Mouse (Mus musculus): Measurements from ENCODE around the gene Crocc2. TPM values are rescaled to one million over a fixed set of nuclear protein-coding genes. Genes with fewer than 3 reads are reported as not detected.

Crocc2 gene
- polyA plus RNA-seq, 1 experiment, result not detected

- no peak overlapping the region for H3K4me3 ChIP-seq (ENCODE audit: insufficient read depth, low read depth, low read length)
- H3K27ac ChIP-seq (ENCODE audit: insufficient read depth, low read depth, low read length), result no peak overlapping the region
- WGBS, result 75% methylated on average over 8 of the region's 8 CpGs
- TF ChIP-seq POLR2A (IDR thresholded peaks at IDR 0.05; ENCODE audit: insufficient read depth, low read depth, low read length), result no peak
- TF ChIP-seq CTCF (IDR thresholded peaks at IDR 0.05; ENCODE audit: insufficient read depth, low read depth, low read length), result no peak
- no peaks in the 10 kb centered on the region for H3K4me1 ChIP-seq (ENCODE audit: control insufficient read depth, insufficient read depth, low read length)
Observed at GRCm38 (mm10) chr1:93132676-93133075, 35.8 kb upstream of the Crocc2 start.

- Histone ChIP-seq H3K4me3 (ENCODE audit: insufficient read depth, low read depth, low read length) (no peak within 1 kb of the TSS), H3K27ac (ENCODE audit: insufficient read depth, low read depth, low read length) (no peak within 1 kb of the TSS), H3K4me1 (ENCODE audit: control insufficient read depth, insufficient read depth, low read length) (0 out of 2 replicates have a peak, but pooled peaks cover 7% of the 10 kb centered on the region)
- WGBS, result 92% methylated on average over 12 of the region's 12 CpGs
- no peak for TF ChIP-seq CTCF (IDR thresholded peaks at IDR 0.05; ENCODE audit: insufficient read depth, low read depth, low read length)
- TF ChIP-seq POLR2A (IDR thresholded peaks at IDR 0.05; ENCODE audit: insufficient read depth, low read depth, low read length), result no peak
Observed at GRCm38 (mm10) chr1:93135036-93135526, 33.4 kb upstream of the Crocc2 start, which contains the start of gene Agxt. Gene Agxt, plus strand, starts transcription at chr1:93135240.

DNA sequence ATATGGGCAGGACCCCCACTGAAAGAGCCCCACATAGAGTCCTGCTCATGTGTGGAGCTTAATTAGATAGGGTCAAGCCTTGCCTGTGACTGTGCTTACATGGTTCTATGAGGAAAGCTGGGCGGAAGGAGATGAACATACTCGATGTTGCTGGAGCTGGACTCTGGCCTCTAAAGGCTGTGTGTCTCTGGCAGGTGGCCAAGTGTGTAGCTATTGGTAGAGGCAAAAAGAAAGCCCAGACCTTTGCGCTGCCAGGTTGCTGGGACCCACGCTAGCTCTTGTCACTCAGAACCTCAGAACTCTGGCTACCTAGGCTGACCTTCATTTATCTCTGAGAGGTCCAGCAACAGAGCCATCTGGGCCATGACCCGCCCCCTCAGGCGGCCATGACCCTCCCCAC lies 30.0 kb upstream of the Crocc2 start:
- 70% methylated on average over 6 of the region's 6 CpGs for WGBS
- TF ChIP-seq CTCF (IDR thresholded peaks at IDR 0.05; ENCODE audit: insufficient read depth, low read depth, low read length) (no peak), POLR2A (IDR thresholded peaks at IDR 0.05; ENCODE audit: insufficient read depth, low read depth, low read length) (no peak)

GRCm38 (mm10) chr1:93139713-93140112 lies 28.8 kb upstream of the Crocc2 start:
- Histone ChIP-seq H3K27ac (ENCODE audit: insufficient read depth, low read depth, low read length) (no peak overlapping the region), H3K4me1 (ENCODE audit: control insufficient read depth, insufficient read depth, low read length) (0 out of 2 replicates have a peak, but pooled peaks cover 7% of the 10 kb centered on the region), H3K4me3 (ENCODE audit: insufficient read depth, low read depth, low read length) (no peak overlapping the region)
- WGBS, result 66% methylated on average over 7 of the region's 7 CpGs
- TF ChIP-seq CTCF (IDR thresholded peaks at IDR 0.05; ENCODE audit: insufficient read depth, low read depth, low read length), result no peak
- no peak for TF ChIP-seq POLR2A (IDR thresholded peaks at IDR 0.05; ENCODE audit: insufficient read depth, low read depth, low read length)

More for the DNA sequence above, 30.0 kb upstream of the Crocc2 start:
- H3K4me1 ChIP-seq (ENCODE audit: control insufficient read depth, insufficient read depth, low read length), result 0 out of 2 replicates have a peak, but pooled peaks cover 7% of the 10 kb centered on the region
- H3K4me3 ChIP-seq (ENCODE audit: insufficient read depth, low read depth, low read length), result no peak overlapping the region
- no peak overlapping the region for H3K27ac ChIP-seq (ENCODE audit: insufficient read depth, low read depth, low read length)

GRCm38 (mm10) chr1:93142871-93143270 lies 25.7 kb upstream of the Crocc2 start:
- H3K4me3 ChIP-seq (ENCODE audit: insufficient read depth, low read depth, low read length), result no peak overlapping the region
- WGBS, result 93% methylated on average over 1 of the region's 1 CpGs
- 0 out of 2 replicates have a peak, but pooled peaks cover 7% of the 10 kb centered on the region for H3K4me1 ChIP-seq (ENCODE audit: control insufficient read depth, insufficient read depth, low read length)
- no peak overlapping the region for H3K27ac ChIP-seq (ENCODE audit: insufficient read depth, low read depth, low read length)
- no peak for TF ChIP-seq CTCF (IDR thresholded peaks at IDR 0.05; ENCODE audit: insufficient read depth, low read depth, low read length)

- Histone ChIP-seq H3K4me3 (ENCODE audit: insufficient read depth, low read depth, low read length) (no peak overlapping the region), H3K27ac (ENCODE audit: insufficient read depth, low read depth, low read length) (no peak overlapping the region), H3K4me1 (ENCODE audit: control insufficient read depth, insufficient read depth, low read length) (0 out of 2 replicates have a peak, but pooled peaks cover 3% of the 10 kb centered on the region)
- TF ChIP-seq POLR2A (IDR thresholded peaks at IDR 0.05; ENCODE audit: insufficient read depth, low read depth, low read length) (no peak), CTCF (IDR thresholded peaks at IDR 0.05; ENCODE audit: insufficient read depth, low read depth, low read length) (no peak)
- 87% methylated on average over 9 of the region's 9 CpGs for WGBS
Observed at GRCm38 (mm10) chr1:93144176-93144575, 24.3 kb upstream of the Crocc2 start.

- 71% methylated on average over 2 of the region's 2 CpGs for WGBS
Observed at GRCm38 (mm10) chr1:93150907-93151661, 17.4 kb upstream of the Crocc2 start.

GRCm38 (mm10) chr1:93157566-93157965 lies 11.0 kb upstream of the Crocc2 start:
- 80% methylated on average over 4 of the region's 4 CpGs for WGBS
- no peak for TF ChIP-seq CTCF (IDR thresholded peaks at IDR 0.05; ENCODE audit: insufficient read depth, low read depth, low read length)
- TF ChIP-seq POLR2A (IDR thresholded peaks at IDR 0.05; ENCODE audit: insufficient read depth, low read depth, low read length), result no peak
- no peaks in the 10 kb centered on the region for H3K4me1 ChIP-seq (ENCODE audit: control insufficient read depth, insufficient read depth, low read length)
- H3K27ac ChIP-seq (ENCODE audit: insufficient read depth, low read depth, low read length), result no peak overlapping the region
- no peak overlapping the region for H3K4me3 ChIP-seq (ENCODE audit: insufficient read depth, low read depth, low read length)

More at GRCm38 (mm10) chr1:93150907-93151661, 17.4 kb upstream of the Crocc2 start:
- H3K4me1 ChIP-seq (ENCODE audit: control insufficient read depth, insufficient read depth, low read length), result no peaks in the 10 kb centered on the region
- H3K4me3 ChIP-seq (ENCODE audit: insufficient read depth, low read depth, low read length), result no peak overlapping the region
- H3K27ac ChIP-seq (ENCODE audit: insufficient read depth, low read depth, low read length), result no peak overlapping the region
- TF ChIP-seq POLR2A (IDR thresholded peaks at IDR 0.05; ENCODE audit: insufficient read depth, low read depth, low read length) (no peak), CTCF (IDR thresholded peaks at IDR 0.05; ENCODE audit: insufficient read depth, low read depth, low read length) (no peak)

- 86% methylated on average over 8 of the region's 8 CpGs for WGBS
- TF ChIP-seq POLR2A (IDR thresholded peaks at IDR 0.05; ENCODE audit: insufficient read depth, low read depth, low read length) (no peak), CTCF (IDR thresholded peaks at IDR 0.05; ENCODE audit: insufficient read depth, low read depth, low read length) (no peak)
- Histone ChIP-seq H3K4me3 (ENCODE audit: insufficient read depth, low read depth, low read length) (no peak overlapping the region), H3K4me1 (ENCODE audit: control insufficient read depth, insufficient read depth, low read length) (no peaks in the 10 kb centered on the region), H3K27ac (ENCODE audit: insufficient read depth, low read depth, low read length) (no peak overlapping the region)
Observed at GRCm38 (mm10) chr1:93158916-93159315, 9.6 kb upstream of the Crocc2 start.
